Mouse (Mus musculus) forebrain, embryonic 13.5 days (tissue): Measurements from ENCODE around the gene St6galnac4. TPM values are rescaled to one million over a fixed set of nuclear protein-coding genes. Genes with fewer than 3 reads are reported as not detected.

Experiments used
- ATAC-seq: fragments of 200-750 bp; cut with Nextera tagmentation; 2 replicates; pipeline ENCODE4 v1.8.0; 2017
- H3K27ac ChIP-seq: fragments of 300-500 bp; sonication (generic); 2 replicates; pipeline ENCODE4 v1.5.1; 2015; ENCODE audit warnings: inconsistent platforms, mild to moderate bottlenecking, moderate library complexity
- H3K27me3 ChIP-seq: fragments of 300-500 bp; sonication (generic); 2 replicates; pipeline ENCODE4 v1.6.1; 2015; ENCODE audit warnings: mild to moderate bottlenecking, inconsistent platforms
- H3K36me3 ChIP-seq: fragments of 300-500 bp; sonication (generic); 2 replicates; pipeline ENCODE4 v1.6.1; 2015; ENCODE audit warnings: mild to moderate bottlenecking, inconsistent platforms; ENCODE audit not compliant: poor library complexity, severe bottlenecking
- H3K4me1 ChIP-seq: fragments of 300-500 bp; sonication (generic); 2 replicates; pipeline ENCODE4 v1.6.1; 2015; ENCODE audit warnings: inconsistent platforms
- H3K4me2 ChIP-seq: fragments of 300-500 bp; sonication (generic); 2 replicates; pipeline ENCODE4 v1.6.1; 2015; ENCODE audit warnings: inconsistent platforms, mild to moderate bottlenecking, moderate library complexity
- H3K4me3 ChIP-seq: fragments of 300-500 bp; sonication (generic); 2 replicates; pipeline ENCODE4 v1.5.1; 2015; ENCODE audit warnings: mild to moderate bottlenecking, inconsistent platforms
- H3K9ac ChIP-seq: fragments of 300-500 bp; sonication (generic); 2 replicates; pipeline ENCODE4 v1.6.1; 2015; ENCODE audit warnings: mild to moderate bottlenecking, inconsistent platforms
- H3K9me3 ChIP-seq: fragments of 300-500 bp; sonication (generic); replicated peaks from 2 replicates; pipeline ENCODE4 v1.6.1; 2016; ENCODE audit warnings: inconsistent platforms
- WGBS: fragments of 180-500 bp; shearing (Covaris S2); methylation state at CpG from one replicate; pipeline ENCODE4 v1.1.7; 2015; 5-methylcytosine and 5-hydroxymethylcytosine counted together
- polyA plus RNA-seq: library from polyadenylated mRNA; unstranded; fragments of >200 nt; fragmentation: Nextera tagmentation; extraction: Ambion mirVana; gene quantifications from 2 replicates; pipeline ENCODE4 v1.2.1, GENCODE M21; 2015

The St6galnac4 gene
- polyA plus RNA-seq, 1 experiment from 2014 or later, result 14.5 TPM

- H3K4me1 ChIP-seq, result no peaks in the 10 kb centered on the region
- no peaks in the 10 kb centered on the region for H3K27me3 ChIP-seq
- H3K27ac ChIP-seq, result no peak overlapping the region
- H3K4me2 ChIP-seq, result no peak overlapping the region
- WGBS, result 85% methylated on average over 6 of the region's 6 CpGs
- ATAC-seq, result no peak
- H3K9ac ChIP-seq, result 0 out of 2 replicates have a peak overlapping the region, but pooled peaks have one; percentile 14
- H3K9me3 ChIP-seq, result no peaks in the 10 kb centered on the region
- H3K4me3 ChIP-seq, result no peak overlapping the region
- H3K36me3 ChIP-seq, result no peaks in the 10 kb centered on the region
Measured at GRCm38 (mm10) chr2:32549764-32550163, 37.1 kb upstream of the St6galnac4 start.

- Histone ChIP-seq H3K4me3 (no peak overlapping the region), H3K27me3 (no peaks in the 10 kb centered on the region), H3K4me2 (no peak overlapping the region), H3K27ac (no peak overlapping the region), H3K36me3 (no peaks in the 10 kb centered on the region), H3K9ac (no peak overlapping the region), H3K4me1 (peaks cover 8% of the 10 kb centered on the region; the same call in 1 of the 2 replicates), H3K9me3 (no peaks in the 10 kb centered on the region)
- 94% methylated on average over 5 of the region's 5 CpGs for WGBS
- ATAC-seq, result no peak
Measured at GRCm38 (mm10) chr2:32551236-32551635, 35.7 kb upstream of the St6galnac4 start.

GRCm38 (mm10) chr2:32553592-32554148 lies 33.2 kb upstream of the St6galnac4 start:
- no peak overlapping the region for H3K4me2 ChIP-seq
- ATAC-seq, result no peak
- 84% methylated on average over 7 of the region's 7 CpGs for WGBS
- no peaks in the 10 kb centered on the region for H3K36me3 ChIP-seq
- no peak overlapping the region for H3K4me3 ChIP-seq
- H3K9me3 ChIP-seq, result no peaks in the 10 kb centered on the region
- no peak overlapping the region for H3K9ac ChIP-seq
- peaks cover 9% of the 10 kb centered on the region; the same call in 1 of the 2 replicates for H3K4me1 ChIP-seq
- H3K27ac ChIP-seq, result no peak overlapping the region
- H3K27me3 ChIP-seq, result no peaks in the 10 kb centered on the region

GRCm38 (mm10) chr2:32555484-32555883 lies 31.4 kb upstream of the St6galnac4 start:
- Histone ChIP-seq H3K4me3 (no peak overlapping the region), H3K9me3 (no peaks in the 10 kb centered on the region), H3K36me3 (no peaks in the 10 kb centered on the region), H3K9ac (no peak overlapping the region), H3K4me2 (no peak overlapping the region), H3K4me1 (peaks cover 28% of the 10 kb centered on the region), H3K27me3 (no peaks in the 10 kb centered on the region), H3K27ac (peak overlapping the region; percentile 12)
- WGBS, result 37% methylated on average over 4 of the region's 4 CpGs
- ATAC-seq, result no peak

GRCm38 (mm10) chr2:32556019-32556418 lies 30.9 kb upstream of the St6galnac4 start:
- no peaks in the 10 kb centered on the region for H3K9me3 ChIP-seq
- WGBS, result 81% methylated on average over 7 of the region's 7 CpGs
- H3K27me3 ChIP-seq, result no peaks in the 10 kb centered on the region
- no peaks in the 10 kb centered on the region for H3K36me3 ChIP-seq
- ATAC-seq, result no peak
- H3K27ac ChIP-seq, result peak overlapping the region; percentile 12; the same call in 1 of the 2 replicates
- peaks cover 28% of the 10 kb centered on the region for H3K4me1 ChIP-seq
- H3K9ac ChIP-seq, result no peak overlapping the region
- H3K4me3 ChIP-seq, result no peak overlapping the region
- no peak overlapping the region for H3K4me2 ChIP-seq

- ATAC-seq, result peak; percentile 87
Measured at GRCm38 (mm10) chr2:32559570-32559969, 27.3 kb upstream of the St6galnac4 start.

GRCm38 (mm10) chr2:32566536-32567063 lies 20.3 kb upstream of the St6galnac4 start:
- Histone ChIP-seq H3K27ac (no peak overlapping the region), H3K4me3 (no peak overlapping the region), H3K27me3 (no peaks in the 10 kb centered on the region), H3K4me1 (peaks cover 6% of the 10 kb centered on the region), H3K9me3 (no peaks in the 10 kb centered on the region), H3K9ac (no peak overlapping the region), H3K36me3 (peaks cover 60% of the 10 kb centered on the region), H3K4me2 (no peak overlapping the region)
- WGBS, result 43% methylated on average over 4 of the region's 4 CpGs
- ATAC-seq, result no peak

More at GRCm38 (mm10) chr2:32559570-32559969, 27.3 kb upstream of the St6galnac4 start:
- H3K9ac ChIP-seq, result peak overlapping the region; percentile 50
- H3K4me3 ChIP-seq, result no peak overlapping the region
- WGBS, result 5% methylated on average over 5 of the region's 5 CpGs
- H3K4me1 ChIP-seq, result peaks cover 28% of the 10 kb centered on the region
- H3K4me2 ChIP-seq, result peak overlapping the region; percentile 31
- H3K36me3 ChIP-seq, result peaks cover 26% of the 10 kb centered on the region
- no peaks in the 10 kb centered on the region for H3K9me3 ChIP-seq
- peak overlapping the region; percentile 72 for H3K27ac ChIP-seq
- no peaks in the 10 kb centered on the region for H3K27me3 ChIP-seq

- Histone ChIP-seq H3K9me3 (no peaks in the 10 kb centered on the region), H3K27me3 (no peaks in the 10 kb centered on the region), H3K36me3 (peaks cover 54% of the 10 kb centered on the region), H3K27ac (no peak overlapping the region), H3K4me2 (no peak overlapping the region), H3K9ac (no peak overlapping the region), H3K4me3 (no peak overlapping the region), H3K4me1 (peaks cover 12% of the 10 kb centered on the region)
- no peak for ATAC-seq
- WGBS, result 71% methylated on average over 5 of the region's 5 CpGs
Measured at GRCm38 (mm10) chr2:32568149-32568548, 18.7 kb upstream of the St6galnac4 start.

GRCm38 (mm10) chr2:32568941-32569340 lies 18.0 kb upstream of the St6galnac4 start:
- H3K27me3 ChIP-seq, result no peaks in the 10 kb centered on the region
- ATAC-seq, result no peak
- H3K9me3 ChIP-seq, result no peaks in the 10 kb centered on the region
- H3K4me3 ChIP-seq, result no peak overlapping the region
- no peak overlapping the region for H3K9ac ChIP-seq
- 95% methylated on average over 3 of the region's 3 CpGs for WGBS
- H3K4me2 ChIP-seq, result no peak overlapping the region
- H3K27ac ChIP-seq, result no peak overlapping the region
- H3K36me3 ChIP-seq, result peaks cover 51% of the 10 kb centered on the region
- peaks cover 12% of the 10 kb centered on the region for H3K4me1 ChIP-seq

- Histone ChIP-seq H3K9me3 (no peaks in the 10 kb centered on the region), H3K9ac (peak within 1 kb of the TSS; percentile 81), H3K4me3 (peak within 1 kb of the TSS; percentile 75), H3K27me3 (no peaks in the 10 kb centered on the region), H3K27ac (peak within 1 kb of the TSS; percentile 42), H3K4me2 (peak within 1 kb of the TSS; percentile 94), H3K4me1 (peaks cover 19% of the 10 kb centered on the region), H3K36me3 (peaks cover 31% of the 10 kb centered on the region)
- 2% methylated on average over 36 of the region's 36 CpGs for WGBS
- peak; percentile 82 for ATAC-seq
Measured at GRCm38 (mm10) chr2:32570698-32571494, 16.0 kb upstream of the St6galnac4 start, which contains the start of gene Dpm2. Gene Dpm2 (plus strand): TSS chr2:32570858.

- H3K27me3 ChIP-seq, result peaks cover under 1% of the 10 kb centered on the region; the same call in 1 of the 2 replicates
- H3K4me3 ChIP-seq, result peak overlapping the region; percentile 75; the same call in 1 of the 2 replicates
- peaks cover 22% of the 10 kb centered on the region for H3K36me3 ChIP-seq
- H3K4me1 ChIP-seq, result peaks cover 23% of the 10 kb centered on the region
- no peak overlapping the region for H3K27ac ChIP-seq
- 92% methylated on average over 11 of the region's 11 CpGs for WGBS
- ATAC-seq, result no peak
- H3K4me2 ChIP-seq, result peak overlapping the region; percentile 94
- no peak overlapping the region for H3K9ac ChIP-seq
- H3K9me3 ChIP-seq, result no peaks in the 10 kb centered on the region
Measured at GRCm38 (mm10) chr2:32572196-32572595, 14.7 kb upstream of the St6galnac4 start.

- Histone ChIP-seq H3K4me2 (peak within 1 kb of the TSS; percentile 99), H3K36me3 (peaks cover 8% of the 10 kb centered on the region), H3K9ac (peak within 1 kb of the TSS; percentile 73), H3K27ac (no peak within 1 kb of the TSS), H3K4me1 (peaks cover 23% of the 10 kb centered on the region), H3K9me3 (no peaks in the 10 kb centered on the region), H3K27me3 (peaks cover 22% of the 10 kb centered on the region), H3K4me3 (peak within 1 kb of the TSS; percentile 57)
- WGBS, result 78% methylated on average over 6 of the region's 6 CpGs
- ATAC-seq, result no peak
Measured at GRCm38 (mm10) chr2:32574497-32574896, 12.4 kb upstream of the St6galnac4 start, which contains the start of gene Pip5kl1. Gene Pip5kl1 (plus strand): TSS chr2:32574797.
